Comparison of ENCODE assay signal across 13 mouse cellular contexts in genomic region chr2:91467613-91468012, GRCm38 (mm10). TPM values are rescaled to one million over a fixed set of nuclear protein-coding genes. Genes with fewer than 3 reads are reported as not detected.
DNase-seq lines count a peak whose midpoint lies in the region; ATAC-seq and TF ChIP-seq lines count a peak whose summit lies in the region.
"Had no signal": no experiment of that assay in that cellular context is flagged by ENCODE, and none has a peak within 500 bp of the region (broad histone marks: within the 10 kb centered on the region; RNA-seq: fewer than 3 reads in every experiment).

No protein-coding gene starts in this region.

- no peak for ATAC-seq in midbrain, embryonic 14.5 days (ENCODE audit: low FRiP score, low TSS enrichment)
- no peak for ATAC-seq in midbrain, postnatal 0 days (ENCODE audit: low FRiP score)
- no peak for ATAC-seq in limb, embryonic 15.5 days (ENCODE audit: insufficient number of reproducible peaks, low FRiP score, low TSS enrichment, low read depth)
- ATAC-seq: activated CD4-positive, CD25-positive, alpha-beta regulatory T cell, adult 4 months; intestine, postnatal 0 days had no signal

- no peak for TF ChIP-seq POLR2A in kidney, adult 2 months (IDR thresholded peaks at IDR 0.05; ENCODE audit: low read depth, low read length)

- no peak for TF ChIP-seq CTCF in kidney, adult 2 months (conservative IDR thresholded peaks at IDR 0.05; ENCODE audit: insufficient read depth, insufficient read length, low read depth, low read length)
- no peak for TF ChIP-seq CTCF in midbrain, postnatal 0 days (IDR thresholded peaks at IDR 0.05)

- H3K4me2 ChIP-seq in midbrain, embryonic 14.5 days (ENCODE audit: low read length): no peak overlapping the region
- H3K4me2 ChIP-seq in midbrain, postnatal 0 days (ENCODE audit: low read depth, low read length, poor library complexity, severe bottlenecking): no peak overlapping the region
- H3K4me2 ChIP-seq in limb, embryonic 15.5 days: no peak overlapping the region

- no peak overlapping the region for H3K27ac ChIP-seq in kidney, adult 2 months (ENCODE audit: insufficient read depth, low read depth, low read length)
- 0 out of 2 replicates have a peak overlapping the region, but pooled peaks have one; percentile 6 for H3K27ac ChIP-seq in midbrain, embryonic 14.5 days (replicated peaks; ENCODE audit: low read depth, low read length)
- no peak overlapping the region; the same call in 1 of the 2 replicates for H3K27ac ChIP-seq in midbrain, postnatal 0 days (ENCODE audit: low read depth, low read length)
- peak overlapping the region; percentile 43; the same call in 1 of the 2 replicates for H3K27ac ChIP-seq in limb, embryonic 15.5 days
- H3K27ac ChIP-seq: left cerebral cortex, adult 2 months had no signal

- no peaks in the 10 kb centered on the region for H3K36me3 ChIP-seq in kidney, adult 2 months (ENCODE audit: control insufficient read depth, insufficient read depth, low read length)
- H3K36me3 ChIP-seq in midbrain, embryonic 14.5 days (ENCODE audit: control insufficient read depth, insufficient read depth, low read length): no peaks in the 10 kb centered on the region
- no peaks in the 10 kb centered on the region for H3K36me3 ChIP-seq in midbrain, postnatal 0 days (ENCODE audit: insufficient read depth, low read length)
- H3K36me3 ChIP-seq in limb, embryonic 15.5 days: 0 out of 2 replicates have a peak, but pooled peaks cover 3% of the 10 kb centered on the region
- H3K36me3 ChIP-seq: G1E had no signal

- H3K4me1 ChIP-seq in kidney, adult 2 months (ENCODE audit: control insufficient read depth, insufficient read depth, low read length): peaks cover 4% of the 10 kb centered on the region; the same call in 1 of the 2 replicates
- H3K4me1 ChIP-seq in midbrain, embryonic 14.5 days (ENCODE audit: control insufficient read depth, insufficient read depth, low read length): peaks cover 26% of the 10 kb centered on the region
- peaks cover 4% of the 10 kb centered on the region; the same call in 1 of the 2 replicates for H3K4me1 ChIP-seq in midbrain, postnatal 0 days (ENCODE audit: insufficient read depth, low read length)
- peaks cover 19% of the 10 kb centered on the region for H3K4me1 ChIP-seq in limb, embryonic 15.5 days

- H3K27me3 ChIP-seq in kidney, adult 2 months (replicated peaks; ENCODE audit: control insufficient read depth, insufficient read depth, low read length): no peaks in the 10 kb centered on the region
- H3K27me3 ChIP-seq in midbrain, embryonic 14.5 days (ENCODE audit: control insufficient read depth, insufficient read depth, low read length): no peaks in the 10 kb centered on the region
- H3K27me3 ChIP-seq in midbrain, postnatal 0 days (ENCODE audit: insufficient read depth, low read length): no peaks in the 10 kb centered on the region
- no peaks in the 10 kb centered on the region for H3K27me3 ChIP-seq in limb, embryonic 15.5 days

- no peak overlapping the region for H3K4me3 ChIP-seq in kidney, adult 2 months (ENCODE audit: insufficient read depth, low read depth, low read length)
- H3K4me3 ChIP-seq in midbrain, embryonic 14.5 days (replicated peaks; ENCODE audit: low read depth, low read length): no peak overlapping the region
- H3K4me3 ChIP-seq in midbrain, postnatal 0 days (ENCODE audit: low read depth, low read length): no peak overlapping the region
- H3K4me3 ChIP-seq in limb, embryonic 15.5 days: no peak overlapping the region
- H3K4me3 ChIP-seq: left cerebral cortex, adult 2 months had no signal

- 61% methylated on average over 8 of the region's 8 CpGs for WGBS in kidney, adult 2 months
- WGBS in midbrain, embryonic 14.5 days: 34% methylated on average over 8 of the region's 8 CpGs
- 43% methylated on average over 8 of the region's 8 CpGs for whole genome bisulfite sequencing in midbrain, postnatal 0 days
- 55% methylated on average over 8 of the region's 8 CpGs for WGBS in limb, embryonic 15.5 days

- DNase-seq in cerebellum, adult 9-10 months: peak; percentile 32
- DNase-seq in cerebellum, adult 8-10 months: no peak
- peak; percentile 19 for DNase-seq in kidney, adult 2 months
- no peak for DNase-seq in kidney, adult 18-20 months
- DNase-seq in midbrain, embryonic 14.5 days: no peak
- no peak for DNase-seq in midbrain, postnatal 0 days (ENCODE audit: low spot score)
- no peak for DNase-seq in left cerebral cortex, adult 11 months (ENCODE audit: low spot score)
- DNase-seq: thymus, postnatal 14 days had no signal

- H3K9me3 ChIP-seq in midbrain, embryonic 14.5 days (ENCODE audit: control insufficient read depth, low read length): no peaks in the 10 kb centered on the region
- H3K9me3 ChIP-seq in midbrain, postnatal 0 days (ENCODE audit: low read length): no peaks in the 10 kb centered on the region
- no peaks in the 10 kb centered on the region for H3K9me3 ChIP-seq in limb, embryonic 15.5 days
- H3K9me3 ChIP-seq: G1E had no signal

- no peak overlapping the region for H3K9ac ChIP-seq in midbrain, embryonic 14.5 days (replicated peaks; ENCODE audit: low read length)
- no peak overlapping the region for H3K9ac ChIP-seq in midbrain, postnatal 0 days (replicated peaks; ENCODE audit: low read length, poor library complexity, severe bottlenecking)
- H3K9ac ChIP-seq in limb, embryonic 15.5 days: no peak overlapping the region

RNA-seq across cellular contexts. Expression of gene Lrp4, which starts 10.3 kb away (rescaled TPM):
- 8.6 and 10.3 TPM in 2 replicates for polyA plus RNA-seq in kidney, adult 2 months (2012; rRNA removed)
- 2.8 and 4.7 TPM in 2 replicates for polyA plus RNA-seq in midbrain, embryonic 14.5 days (2014; fragmentation: Nextera tagmentation; extraction: Ambion mirVana)
- 17.1 and 19.2 TPM in 2 replicates for total RNA-seq in midbrain, postnatal 0 days (2014; rRNA removed)
- polyA plus RNA-seq in midbrain, postnatal 0 days (2015; fragmentation: Nextera tagmentation; extraction: Ambion mirVana): 3.4 TPM in 2 replicates
- polyA plus RNA-seq in limb, embryonic 15.5 days (2015; fragmentation: Nextera tagmentation; extraction: Ambion mirVana): 9.3 and 9.6 TPM in 2 replicates
- polyA plus RNA-seq: G1E had no signal

RNA-seq across cellular contexts. Expression of gene 1110051M20Rik, which starts 23.1 kb away (rescaled TPM):
- 35.0 and 36.7 TPM in 2 replicates for polyA plus RNA-seq in kidney, adult 2 months (2012; rRNA removed)
- 175 and 176 TPM in 2 replicates for polyA plus RNA-seq in midbrain, embryonic 14.5 days (2014; fragmentation: Nextera tagmentation; extraction: Ambion mirVana)
- 146 and 158 TPM in 2 replicates for total RNA-seq in midbrain, postnatal 0 days (2014; rRNA removed)
- polyA plus RNA-seq in midbrain, postnatal 0 days (2015; fragmentation: Nextera tagmentation; extraction: Ambion mirVana): 171 and 172 TPM in 2 replicates
- polyA plus RNA-seq in limb, embryonic 15.5 days (2015; fragmentation: Nextera tagmentation; extraction: Ambion mirVana): 51.6 and 54.1 TPM in 2 replicates

RNA-seq across cellular contexts. Expression of gene Ckap5, which starts 58.9 kb away (rescaled TPM):
- polyA plus RNA-seq in kidney, adult 2 months (2012; rRNA removed): 4.9 and 5.9 TPM in 2 replicates
- polyA plus RNA-seq in midbrain, embryonic 14.5 days (2014; fragmentation: Nextera tagmentation; extraction: Ambion mirVana): 117 and 152 TPM in 2 replicates
- total RNA-seq in midbrain, postnatal 0 days (2014; rRNA removed): 130 and 135 TPM in 2 replicates
- 85.8 and 101 TPM in 2 replicates for polyA plus RNA-seq in midbrain, postnatal 0 days (2015; fragmentation: Nextera tagmentation; extraction: Ambion mirVana)
- 75.2 and 78.4 TPM in 2 replicates for polyA plus RNA-seq in limb, embryonic 15.5 days (2015; fragmentation: Nextera tagmentation; extraction: Ambion mirVana)

Comparison
In these comparisons a context has a peak if more than half of its experiments do, and no peak if none do; other contexts are left out.
1. DNase-seq: peak in cerebellum, adult 9-10 months (single experiment) and kidney, adult 2 months (single experiment); none in cerebellum, adult 8-10 months (single experiment), kidney, adult 18-20 months (single experiment), midbrain, embryonic 14.5 days (single experiment), midbrain, postnatal 0 days (single experiment) and left cerebral cortex, adult 11 months (single experiment).
2. H3K27ac ChIP-seq: peak in midbrain, embryonic 14.5 days (single experiment) and limb, embryonic 15.5 days (single experiment); none in kidney, adult 2 months (single experiment) and midbrain, postnatal 0 days (single experiment).
3. RNA of gene Ckap5, which starts 58.9 kb away (polyA plus RNA-seq): 117 to 152 TPM in midbrain, embryonic 14.5 days, 85.8 to 101 TPM in midbrain, postnatal 0 days and 75.2 to 78.4 TPM in limb, embryonic 15.5 days; 4.9 to 5.9 TPM in kidney, adult 2 months; every median in the first group is over 10 times any median in the second.